Mouse (Mus musculus) MEL (cell line): ENCODE measurements around the gene Gm10644. TPM values are rescaled to one million over a fixed set of nuclear protein-coding genes. Genes with fewer than 3 reads are reported as not detected.

Experiments
- DNase-seq: peaks from one replicate; pipeline ENCODE4 v3.0.0; 2011; ENCODE audit warnings: low read depth, low spot score
- H3K27ac ChIP-seq: 2 replicates; pipeline ENCODE4 v1.5.1; 2012; ENCODE audit warnings: low read depth, mild to moderate bottlenecking, control low read depth, low read length, moderate library complexity; ENCODE audit not compliant: control insufficient read depth
- H3K27me3 ChIP-seq, 2 experiments: fragments of 150-350 bp in 1 of 2; sonication (generic) in 1 of 2; 2 replicates each; pipeline ENCODE4 v1.6.1; 2012; ENCODE audit warnings: low read length in 2 of 2, mild to moderate bottlenecking in 2 of 2, improper control_type of control experiment in 1 of 2, moderate library complexity in 1 of 2; ENCODE audit not compliant: insufficient read depth in 2 of 2, control insufficient read depth in 1 of 2
- H3K36me3 ChIP-seq, 2 experiments: 2 replicates each; pipeline ENCODE4 v1.6.1; 2012 to 2014; ENCODE audit warnings: low read length in 2 of 2, improper control_type of control experiment in 1 of 2, inconsistent platforms in 1 of 2, mild to moderate bottlenecking in 1 of 2; ENCODE audit not compliant: insufficient read depth in 2 of 2, control insufficient read depth in 1 of 2
- H3K4me1 ChIP-seq, 2 experiments: fragments of 150-350 bp in 1 of 2; sonication (generic) in 1 of 2; 2 replicates each; pipeline ENCODE4 v1.6.1; 2012; ENCODE audit warnings: low read length in 2 of 2, improper control_type of control experiment in 1 of 2, mild to moderate bottlenecking in 1 of 2; ENCODE audit not compliant: insufficient read depth in 2 of 2, control insufficient read depth in 1 of 2
- H3K4me3 ChIP-seq, 2 experiments: fragments of 150-350 bp in 1 of 2; sonication (generic) in 1 of 2; 2 replicates each; pipeline ENCODE4 v1.5.1; 2012; ENCODE audit warnings: low read depth in 2 of 2, low read length in 2 of 2, mild to moderate bottlenecking in 2 of 2, moderate library complexity in 2 of 2, control low read depth in 1 of 2, improper control_type of control experiment in 1 of 2; ENCODE audit not compliant: control insufficient read depth in 1 of 2, insufficient read depth in 1 of 2
- H3K79me2 ChIP-seq: 2 replicates; pipeline ENCODE4 v1.6.1; 2012; ENCODE audit warnings: mild to moderate bottlenecking, low read length, moderate library complexity; ENCODE audit not compliant: control insufficient read depth, poor library complexity, insufficient read depth
- H3K9ac ChIP-seq: 2 replicates; pipeline ENCODE4 v1.6.1; 2012; ENCODE audit warnings: low read depth, mild to moderate bottlenecking, control low read depth, low read length, moderate library complexity; ENCODE audit not compliant: control insufficient read depth, poor library complexity, severe bottlenecking
- H3K9me3 ChIP-seq: fragments of 150-350 bp; sonication (generic); replicated peaks from 2 replicates; pipeline ENCODE4 v1.6.1; 2012; ENCODE audit warnings: mild to moderate bottlenecking, low read length, improper control_type of control experiment, moderate library complexity; ENCODE audit not compliant: insufficient read depth
- BHLHE40 ChIP-seq: IDR thresholded peaks from 2 replicates; pipeline ENCODE4 v1.6.1; 2012; ENCODE audit warnings: low read depth, mild to moderate bottlenecking, inconsistent platforms, low read length, improper control_type of control experiment, borderline replicate concordance
- CHD1 ChIP-seq: IDR thresholded peaks from 2 replicates; pipeline ENCODE4 v1.6.1; 2012; ENCODE audit warnings: low read depth, mild to moderate bottlenecking, inconsistent platforms, low read length, improper control_type of control experiment
- CTCF ChIP-seq, 3 experiments: IDR thresholded peaks in 2 of 3; conservative IDR thresholded peaks in 1 of 3; 2 replicates each; pipeline ENCODE4 v1.5.1; 2011 to 2012; ENCODE audit warnings: low read length in 3 of 3, low read depth in 2 of 3, mild to moderate bottlenecking in 2 of 3, improper control_type of control experiment in 1 of 3, inconsistent platforms in 1 of 3, mixed read lengths in 1 of 3, moderate library complexity in 1 of 3; ENCODE audit not compliant: control insufficient read depth in 1 of 3, insufficient read depth in 1 of 3, poor library complexity in 1 of 3, severe bottlenecking in 1 of 3
- E2F4 ChIP-seq: IDR thresholded peaks from 2 replicates; pipeline ENCODE4 v1.6.1; 2011; ENCODE audit warnings: low read depth, low read length, improper control_type of control experiment, borderline replicate concordance
- ELF1 ChIP-seq: IDR thresholded peaks from 2 replicates; pipeline ENCODE4 v1.6.1; 2014; ENCODE audit warnings: low read depth, mild to moderate bottlenecking, inconsistent platforms, low read length, improper control_type of control experiment, moderate library complexity
- EP300 ChIP-seq, 2 experiments: IDR thresholded peaks; 2 replicates each; pipeline ENCODE4 v1.6.1; 2011; ENCODE audit warnings: improper control_type of control experiment in 2 of 2, low read length in 2 of 2, low read depth in 1 of 2, mild to moderate bottlenecking in 1 of 2
- ETS1 ChIP-seq: IDR thresholded peaks from 2 replicates; pipeline ENCODE4 v1.6.1; 2012; ENCODE audit warnings: low read depth, mild to moderate bottlenecking, inconsistent platforms, low read length, improper control_type of control experiment, moderate library complexity
- GABPA ChIP-seq: IDR thresholded peaks from 2 replicates; pipeline ENCODE4 v1.6.1; 2012; ENCODE audit warnings: low read depth, mild to moderate bottlenecking, inconsistent platforms, low read length, improper control_type of control experiment, moderate library complexity
- GATA1 ChIP-seq: IDR thresholded peaks from 2 replicates; pipeline ENCODE4 v1.6.1; 2011; ENCODE audit warnings: low read depth, low read length, improper control_type of control experiment
- HCFC1 ChIP-seq: IDR thresholded peaks from 2 replicates; pipeline ENCODE4 v1.6.1; 2012; ENCODE audit warnings: low read depth, mild to moderate bottlenecking, inconsistent platforms, low read length, improper control_type of control experiment, moderate library complexity
- KAT2A ChIP-seq: conservative IDR thresholded peaks from 2 replicates; pipeline ENCODE4 v1.6.1; 2012; ENCODE audit warnings: low read depth, low read length, improper control_type of control experiment, inconsistent platforms
- MAFK ChIP-seq: IDR thresholded peaks from 2 replicates; pipeline ENCODE4 v1.6.1; 2011; ENCODE audit warnings: low read depth, mild to moderate bottlenecking, low read length, improper control_type of control experiment, borderline replicate concordance
- MAX ChIP-seq: IDR thresholded peaks from 2 replicates; pipeline ENCODE4 v1.6.1; 2011; ENCODE audit warnings: low read length, improper control_type of control experiment
- MEF2A ChIP-seq: IDR thresholded peaks from 2 replicates; pipeline ENCODE4 v1.6.1; 2014; ENCODE audit warnings: low read depth, mild to moderate bottlenecking, inconsistent platforms, low read length, improper control_type of control experiment; ENCODE audit not compliant: poor library complexity, insufficient replicate concordance, severe bottlenecking; ENCODE audit errors: extremely low read depth
- MXI1 ChIP-seq: IDR thresholded peaks from 2 replicates; pipeline ENCODE4 v1.6.1; 2011; ENCODE audit warnings: mild to moderate bottlenecking, low read depth, low read length, improper control_type of control experiment
- MYB ChIP-seq: IDR thresholded peaks from 2 replicates; pipeline ENCODE4 v1.6.1; 2011; ENCODE audit warnings: mild to moderate bottlenecking, low read depth, low read length, improper control_type of control experiment
- MYC ChIP-seq: IDR thresholded peaks from 2 replicates; pipeline ENCODE4 v1.6.1; 2011; ENCODE audit warnings: low read depth, mild to moderate bottlenecking, low read length, improper control_type of control experiment, moderate library complexity
- NRF1 ChIP-seq: IDR thresholded peaks from 2 replicates; pipeline ENCODE4 v1.6.1; 2014; ENCODE audit warnings: low read depth, mild to moderate bottlenecking, inconsistent platforms, low read length, improper control_type of control experiment, moderate library complexity; ENCODE audit not compliant: poor library complexity, insufficient read depth, severe bottlenecking
- POLR2A ChIP-seq, 2 experiments: IDR thresholded peaks; 2 replicates each; pipeline ENCODE4 v1.6.1; 2011 to 2012; ENCODE audit warnings: low read length in 2 of 2, mild to moderate bottlenecking in 2 of 2, control low read depth in 1 of 2, improper control_type of control experiment in 1 of 2, low read depth in 1 of 2, moderate library complexity in 1 of 2; ENCODE audit not compliant: control insufficient read depth in 1 of 2, insufficient read depth in 1 of 2, poor library complexity in 1 of 2
- POLR2AphosphoS2 ChIP-seq: IDR thresholded peaks from 2 replicates; pipeline ENCODE4 v1.6.1; 2011; ENCODE audit warnings: low read length, improper control_type of control experiment
- POLR2AphosphoS5 ChIP-seq: IDR thresholded peaks from 2 replicates; pipeline ENCODE4 v1.6.1; 2012; ENCODE audit warnings: low read depth, borderline replicate concordance, mild to moderate bottlenecking, inconsistent platforms, low read length, moderate library complexity, mixed read lengths
- RAD21 ChIP-seq: IDR thresholded peaks from 2 replicates; pipeline ENCODE4 v1.6.1; 2011; ENCODE audit warnings: mild to moderate bottlenecking, low read depth, low read length, improper control_type of control experiment
- RCOR1 ChIP-seq: IDR thresholded peaks from 2 replicates; pipeline ENCODE4 v1.6.1; 2012; ENCODE audit warnings: low read depth, mild to moderate bottlenecking, inconsistent platforms, low read length, improper control_type of control experiment
- SIN3A ChIP-seq: IDR thresholded peaks from 2 replicates; pipeline ENCODE4 v1.6.1; 2012; ENCODE audit warnings: low read length, improper control_type of control experiment, inconsistent platforms
- SMC3 ChIP-seq: IDR thresholded peaks from 2 replicates; pipeline ENCODE4 v1.6.1; 2011; ENCODE audit warnings: low read depth, low read length, improper control_type of control experiment
- TAL1 ChIP-seq: IDR thresholded peaks from 2 replicates; pipeline ENCODE4 v1.6.1; 2012; ENCODE audit warnings: mild to moderate bottlenecking, inconsistent platforms, low read length, moderate library complexity, mixed read lengths
- TBP ChIP-seq: IDR thresholded peaks from 2 replicates; pipeline ENCODE4 v1.8.0; 2011; ENCODE audit warnings: low read depth, low read length, improper control_type of control experiment
- TCF12 ChIP-seq: IDR thresholded peaks from 2 replicates; pipeline ENCODE4 v1.6.1; 2014; ENCODE audit warnings: low read depth, mild to moderate bottlenecking, inconsistent platforms, low read length, improper control_type of control experiment, moderate library complexity
- UBTF ChIP-seq: IDR thresholded peaks from 2 replicates; pipeline ENCODE4 v1.6.1; 2012; ENCODE audit warnings: low read depth, mild to moderate bottlenecking, inconsistent platforms, low read length, improper control_type of control experiment, moderate library complexity, borderline replicate concordance; ENCODE audit not compliant: insufficient read depth
- USF1 ChIP-seq: IDR thresholded peaks from 2 replicates; pipeline ENCODE4 v1.6.1; 2014; ENCODE audit warnings: low read depth, mild to moderate bottlenecking, inconsistent platforms, low read length, improper control_type of control experiment, moderate library complexity
- USF2 ChIP-seq, 2 experiments: IDR thresholded peaks; 2 replicates each; pipeline ENCODE4 v1.6.1; 2011 to 2012; ENCODE audit warnings: improper control_type of control experiment in 2 of 2, low read length in 2 of 2, borderline replicate concordance in 1 of 2, inconsistent platforms in 1 of 2, low read depth in 1 of 2, mild to moderate bottlenecking in 1 of 2; ENCODE audit not compliant: insufficient read depth in 1 of 2
- ZKSCAN1 ChIP-seq: IDR thresholded peaks from 2 replicates; pipeline ENCODE4 v1.6.1; 2012; ENCODE audit warnings: low read depth, mild to moderate bottlenecking, inconsistent platforms, low read length, improper control_type of control experiment, moderate library complexity
- ZMIZ1 ChIP-seq: IDR thresholded peaks from 2 replicates; pipeline ENCODE4 v1.6.1; 2012; ENCODE audit warnings: low read depth, mild to moderate bottlenecking, inconsistent platforms, low read length, improper control_type of control experiment, moderate library complexity
- ZNF384 ChIP-seq: IDR thresholded peaks from 2 replicates; pipeline ENCODE4 v1.6.1; 2012; ENCODE audit warnings: low read depth, mild to moderate bottlenecking, inconsistent platforms, low read length, improper control_type of control experiment
- polyA plus RNA-seq, 2 experiments: library from polyadenylated mRNA; stranded (reverse) in 1 of 2; unstranded in 1 of 2; fragments of >175 nt in 1 of 2; fragments of >200 nt in 1 of 2; gene quantifications; 2 replicates each; pipeline versions ENCODE4 v1.2.1 to v1.2.4; 2012; ENCODE audit warnings: low replicate concordance in 2 of 2, low read depth in 1 of 2; ENCODE audit not compliant: insufficient read length in 2 of 2, insufficient read depth in 1 of 2, missing spikeins in 1 of 2
- total RNA-seq: library from RNA; depleted of rRNA; stranded (reverse); fragments of 300-350 nt; gene quantifications from 2 replicates; pipeline ENCODE4 v1.2.3, GENCODE M21; 2012

Gene Gm10644
- total and polyA plus RNA-seq, 3 experiments = 0.35 to 0.49 TPM; not detected in 1

- no peaks in the 10 kb centered on the region for H3K9me3 ChIP-seq
- H3K27me3 ChIP-seq = no peaks in the 10 kb centered on the region
- H3K9ac ChIP-seq = peak overlapping the region; percentile 97
- H3K27ac ChIP-seq = peak overlapping the region; percentile 91
- peaks cover 20% of the 10 kb centered on the region for H3K79me2 ChIP-seq
- H3K4me1 ChIP-seq = peaks cover 4 to 20% of the 10 kb centered on the region in 2 experiments
- H3K4me3 ChIP-seq = peak overlapping the region; percentile 83 to 98
- peaks cover 3 to 12% of the 10 kb centered on the region in 2 experiments; a peak in 2 of 4 replicates for H3K36me3 ChIP-seq
- peak; percentile 93 for DNase-seq
- TF ChIP-seq TBP = peak; percentile 47; the same call in 1 of the 2 replicates
- 0 out of 2 replicates have a peak, but pooled peaks have one; percentile 36 for TF ChIP-seq MXI1
- 0 out of 6 replicates have a peak, but pooled peaks of 1 of the 3 experiments have one; percentile 3 for TF ChIP-seq CTCF (IDR thresholded peaks at IDR 0.05 in 2 of 3, conservative IDR thresholded peaks at IDR 0.05 in 1 of 3; ENCODE audit: control insufficient read depth in 1 of 3, insufficient read depth in 1 of 3, low read depth in 2 of 3, low read length in 3 of 3, poor library complexity in 1 of 3, severe bottlenecking in 1 of 3)
- TF ChIP-seq MAFK = no peak
- TF ChIP-seq USF2 (IDR thresholded peaks at IDR 0.05; ENCODE audit: borderline replicate concordance in 1 of 2, insufficient read depth in 1 of 2, low read depth in 1 of 2, low read length in 2 of 2) = no peak
- TF ChIP-seq CHD1 = no peak
- TF ChIP-seq POLR2AphosphoS2 = peak; percentile 87; the same call in 1 of the 2 replicates
- TF ChIP-seq MYB = no peak
- TF ChIP-seq ZMIZ1 = peak; percentile 71; the same call in 1 of the 2 replicates
- TF ChIP-seq MAX = no peak
- TF ChIP-seq POLR2AphosphoS5 = no peak
- no peak for TF ChIP-seq USF1
- no peak for TF ChIP-seq TAL1
- peak; percentile 52 for TF ChIP-seq SIN3A
- TF ChIP-seq MYC = 0 out of 2 replicates have a peak, but pooled peaks have one; percentile 22
- peak; percentile 90 for TF ChIP-seq ZNF384
- no peak for TF ChIP-seq E2F4
- TF ChIP-seq RCOR1 = no peak
- peak; percentile 74 to 89 for TF ChIP-seq POLR2A (IDR thresholded peaks at IDR 0.05; ENCODE audit: control insufficient read depth in 1 of 2, insufficient read depth in 1 of 2, low read depth in 1 of 2, low read length in 2 of 2, poor library complexity in 1 of 2)
- no peak for TF ChIP-seq SMC3
- peak; percentile 49; the same call in 1 of the 2 replicates for TF ChIP-seq HCFC1
- no peak for TF ChIP-seq BHLHE40
- TF ChIP-seq ELF1 = no peak
- TF ChIP-seq RAD21 = no peak
- TF ChIP-seq MEF2A = no peak
- TF ChIP-seq NRF1 = no peak
- peak in 1 of 2 experiments; percentile 18; a peak in 2 of 4 replicates for TF ChIP-seq EP300 (IDR thresholded peaks at IDR 0.05; ENCODE audit: low read depth in 1 of 2, low read length in 2 of 2)
- no peak for TF ChIP-seq TCF12
- TF ChIP-seq ZKSCAN1 = no peak
- TF ChIP-seq UBTF = no peak
- no peak; the same call in 1 of the 2 replicates for TF ChIP-seq KAT2A
- TF ChIP-seq GATA1 = no peak
- no peak for TF ChIP-seq ETS1
- TF ChIP-seq GABPA = no peak
These were observed 41.8 kb upstream of the Gm10644 start for GRCm38 (mm10) chr8:83996567-83997505.
